26 mouse cellular contexts compared by ENCODE assay signal in genomic region chr17:8888639-8889038, GRCm38 (mm10).
"Had no signal": no experiment of that assay in that cellular context is flagged by ENCODE, and none has a peak within 500 bp of the region (broad histone marks: within the 10 kb centered on the region; RNA-seq: fewer than 3 reads in every experiment).

No protein-coding gene starts in this region.

- H3K4me1 ChIP-seq: liver, embryonic 13.5 days; liver, embryonic 15.5 days had no signal

- H3K9me3 ChIP-seq: heart, embryonic 13.5 days; heart, embryonic 15.5 days; hindbrain, embryonic 13.5 days; hindbrain, embryonic 15.5 days; kidney, embryonic 15.5 days; limb, embryonic 10.5 days; limb, embryonic 12.5 days; liver, embryonic 13.5 days; liver, embryonic 15.5 days had no signal

- H3K36me3 ChIP-seq: heart, embryonic 13.5 days; heart, embryonic 15.5 days; hindbrain, embryonic 13.5 days; hindbrain, embryonic 15.5 days; kidney, embryonic 15.5 days; limb, embryonic 10.5 days; limb, embryonic 12.5 days; liver, embryonic 13.5 days; liver, embryonic 15.5 days had no signal

- H3K4me3 ChIP-seq: heart, adult 2 months; heart, embryonic 13.5 days; heart, embryonic 15.5 days; hindbrain, embryonic 13.5 days; hindbrain, embryonic 15.5 days; kidney, embryonic 15.5 days; limb, embryonic 10.5 days; limb, embryonic 12.5 days; liver, embryonic 13.5 days; liver, embryonic 15.5 days had no signal

- H3K27ac ChIP-seq: heart, adult 2 months; heart, embryonic 15.5 days; hindbrain, embryonic 13.5 days; hindbrain, embryonic 15.5 days; hindbrain, postnatal 0 days; kidney, postnatal 0 days; limb, embryonic 10.5 days; limb, embryonic 12.5 days; liver, embryonic 13.5 days; liver, embryonic 15.5 days had no signal

- H3K9ac ChIP-seq: heart, embryonic 13.5 days; heart, embryonic 15.5 days; hindbrain, embryonic 13.5 days; hindbrain, embryonic 15.5 days; kidney, embryonic 15.5 days; limb, embryonic 12.5 days; liver, embryonic 13.5 days; liver, embryonic 15.5 days had no signal

- ATAC-seq: hindbrain, postnatal 0 days; intestine, embryonic 16.5 days had no signal

- H3K4me2 ChIP-seq: heart, embryonic 11.5 days; heart, embryonic 13.5 days; heart, embryonic 15.5 days; hindbrain, embryonic 13.5 days; hindbrain, embryonic 15.5 days; kidney, embryonic 15.5 days; limb, embryonic 12.5 days; liver, embryonic 11.5 days; liver, embryonic 13.5 days; liver, embryonic 15.5 days had no signal

- DNase-seq: gastrocnemius, postnatal 14 days; gastrocnemius, postnatal 36 days; heart, adult 2 months; heart, postnatal 14 days; heart, postnatal 36 days; kidney, adult 11 months; kidney, adult 2 months; kidney, adult 9 months; kidney, postnatal 14 days; layer of hippocampus, adult 9-11 months; layer of hippocampus, postnatal 36 days; liver; liver, embryonic 13.5 days had no signal

- H3K27me3 ChIP-seq: hindbrain, embryonic 13.5 days; hindbrain, embryonic 15.5 days; limb, embryonic 12.5 days; liver, embryonic 13.5 days; liver, embryonic 15.5 days had no signal
